Mouse (Mus musculus): ENCODE results near the gene Sh3rf1. TPM values are rescaled to one million over a fixed set of nuclear protein-coding genes. Genes with fewer than 3 reads are reported as not detected.

The Sh3rf1 gene
- polyA plus RNA-seq, 1 experiment from 2014 or later, result 8.6 TPM

DNA sequence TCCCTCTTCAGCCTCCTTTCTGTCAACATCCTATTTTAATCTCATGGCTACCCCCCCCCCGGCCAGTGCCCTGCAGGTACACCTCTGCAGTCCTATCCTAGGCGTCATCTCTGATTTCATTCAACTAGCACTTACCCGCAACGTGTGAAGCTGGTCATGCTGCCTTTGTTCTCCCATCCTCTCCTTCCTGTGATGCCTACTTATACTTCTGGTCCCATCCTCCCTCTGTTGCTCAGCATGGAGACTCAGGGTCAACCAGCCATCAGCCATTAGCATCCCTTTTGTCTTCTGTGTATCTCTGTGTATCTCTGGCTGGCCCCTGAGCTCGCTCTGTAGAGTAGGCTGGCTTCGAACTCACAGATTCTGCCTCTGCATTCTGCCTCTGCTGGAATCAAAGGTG is 47.3 kb downstream of the Sh3rf1 start:
- 78% methylated on average over 4 of the region's 6 CpGs for WGBS
- Histone ChIP-seq H3K4me1 (ENCODE audit: control insufficient read depth, insufficient read depth, low read length) (peaks cover 6% of the 10 kb centered on the region; the same call in 1 of the 2 replicates), H3K4me3 (ENCODE audit: low read depth, low read length) (no peak overlapping the region), H3K9me3 (ENCODE audit: control insufficient read depth, low read length) (no peaks in the 10 kb centered on the region), H3K27me3 (ENCODE audit: control insufficient read depth, insufficient read depth, low read length) (no peaks in the 10 kb centered on the region), H3K9ac (ENCODE audit: low read length) (no peak overlapping the region), H3K36me3 (ENCODE audit: control insufficient read depth, insufficient read depth, low read length) (no peaks in the 10 kb centered on the region), H3K27ac (replicated peaks; ENCODE audit: low read depth, low read length) (no peak overlapping the region), H3K4me2 (ENCODE audit: low read depth, severe bottlenecking) (no peak overlapping the region)
- no peak for DNase-seq (ENCODE audit: low spot score)
- no peak for ATAC-seq (ENCODE audit: insufficient number of reproducible peaks, low FRiP score, low TSS enrichment, low read depth)

DNA sequence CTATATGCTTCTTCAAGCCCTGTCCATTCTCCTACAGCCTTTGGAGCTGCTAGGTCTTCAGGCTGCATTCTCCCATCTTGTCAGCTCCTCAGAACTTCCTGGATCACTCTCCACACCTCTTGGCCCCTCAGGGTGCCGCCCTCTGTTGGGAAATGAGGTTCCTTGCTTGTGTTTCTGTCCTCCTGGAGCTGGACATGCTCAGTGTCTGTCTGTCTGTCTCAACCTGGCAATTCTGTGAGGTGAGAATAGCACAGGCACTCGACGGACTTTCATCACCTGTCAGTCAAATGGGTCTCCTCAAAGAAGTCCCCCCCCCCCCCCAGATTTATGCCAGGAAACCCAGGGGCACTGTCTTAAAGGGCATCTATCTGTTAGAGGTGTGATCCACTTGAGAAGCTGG is 49.2 kb downstream of the Sh3rf1 start:
- 75% methylated on average over 3 of the region's 3 CpGs for WGBS
- Histone ChIP-seq H3K27ac (replicated peaks; ENCODE audit: low read depth, low read length) (no peak overlapping the region), H3K27me3 (ENCODE audit: control insufficient read depth, insufficient read depth, low read length) (no peaks in the 10 kb centered on the region), H3K4me3 (ENCODE audit: low read depth, low read length) (no peak overlapping the region), H3K4me1 (ENCODE audit: control insufficient read depth, insufficient read depth, low read length) (peaks cover 6% of the 10 kb centered on the region; the same call in 1 of the 2 replicates), H3K9me3 (ENCODE audit: control insufficient read depth, low read length) (no peaks in the 10 kb centered on the region), H3K4me2 (ENCODE audit: low read depth, severe bottlenecking) (no peak overlapping the region), H3K36me3 (ENCODE audit: control insufficient read depth, insufficient read depth, low read length) (no peaks in the 10 kb centered on the region), H3K9ac (ENCODE audit: low read length) (no peak overlapping the region)
- DNase-seq (ENCODE audit: low spot score) (no peak), ATAC-seq (ENCODE audit: insufficient number of reproducible peaks, low FRiP score, low TSS enrichment, low read depth) (no peak)

GRCm38 (mm10) chr8:61273307-61274221 is 49.9 kb downstream of the Sh3rf1 start:
- Histone ChIP-seq H3K4me2 (ENCODE audit: low read depth, severe bottlenecking) (no peak overlapping the region), H3K36me3 (ENCODE audit: control insufficient read depth, insufficient read depth, low read length) (no peaks in the 10 kb centered on the region), H3K9ac (ENCODE audit: low read length) (no peak overlapping the region), H3K4me1 (ENCODE audit: control insufficient read depth, insufficient read depth, low read length) (peaks cover 6% of the 10 kb centered on the region; the same call in 1 of the 2 replicates), H3K4me3 (ENCODE audit: low read depth, low read length) (no peak overlapping the region), H3K27ac (replicated peaks; ENCODE audit: low read depth, low read length) (no peak overlapping the region), H3K27me3 (ENCODE audit: control insufficient read depth, insufficient read depth, low read length) (no peaks in the 10 kb centered on the region), H3K9me3 (ENCODE audit: control insufficient read depth, low read length) (no peaks in the 10 kb centered on the region)
- DNase-seq (ENCODE audit: low spot score) (no peak), ATAC-seq (ENCODE audit: insufficient number of reproducible peaks, low FRiP score, low TSS enrichment, low read depth) (no peak)
- 74% methylated on average over 17 of the region's 17 CpGs for WGBS

DNA sequence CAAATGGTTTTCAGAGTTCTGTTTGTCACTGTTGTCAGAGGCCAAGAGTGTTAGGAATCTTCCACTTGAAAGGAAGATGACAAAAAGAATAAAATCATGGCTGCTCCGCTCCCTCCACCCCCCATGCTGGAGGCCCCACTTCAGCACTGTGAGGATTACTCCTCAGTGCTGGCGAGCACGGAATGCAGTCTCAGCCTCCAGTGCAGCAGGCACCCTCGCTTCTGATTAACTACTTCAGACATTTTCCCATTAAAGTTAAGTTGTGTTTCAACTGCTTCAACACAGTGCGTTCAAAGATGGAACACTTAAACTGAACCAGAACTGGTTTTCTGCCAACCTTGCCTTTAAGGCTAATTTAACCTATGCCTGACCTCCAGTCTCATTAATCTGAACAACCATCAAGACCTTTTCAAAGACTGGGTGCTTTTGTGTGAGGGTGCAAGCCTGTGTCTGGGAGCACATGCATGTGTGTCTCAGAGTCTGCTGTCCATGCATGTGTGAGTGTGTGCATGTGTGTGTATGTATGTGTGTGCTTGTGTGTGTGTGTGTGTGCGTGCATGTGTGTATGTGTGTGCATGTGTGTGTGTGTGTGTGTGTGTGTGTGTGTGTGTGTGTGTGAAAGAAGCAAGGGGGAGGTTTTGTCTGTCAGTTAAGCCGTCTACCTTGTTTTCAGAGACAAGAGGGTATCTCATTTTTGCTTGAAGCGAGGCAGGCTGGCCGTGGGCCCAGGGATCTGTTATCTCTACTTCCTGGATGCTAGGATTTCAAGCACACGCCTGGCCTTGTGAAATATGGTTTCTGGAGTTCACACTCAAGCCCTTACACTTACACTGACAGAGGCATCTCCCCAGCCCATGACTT is 51.2 kb downstream of the Sh3rf1 start:
- Histone ChIP-seq H3K4me1 (ENCODE audit: control insufficient read depth, insufficient read depth, low read length) (peaks cover 6% of the 10 kb centered on the region; the same call in 1 of the 2 replicates), H3K27me3 (ENCODE audit: control insufficient read depth, insufficient read depth, low read length) (no peaks in the 10 kb centered on the region), H3K4me3 (ENCODE audit: low read depth, low read length) (no peak overlapping the region), H3K4me2 (ENCODE audit: low read depth, severe bottlenecking) (no peak overlapping the region), H3K9ac (ENCODE audit: low read length) (no peak overlapping the region), H3K36me3 (ENCODE audit: control insufficient read depth, insufficient read depth, low read length) (no peaks in the 10 kb centered on the region), H3K27ac (replicated peaks; ENCODE audit: low read depth, low read length) (no peak overlapping the region), H3K9me3 (ENCODE audit: control insufficient read depth, low read length) (no peaks in the 10 kb centered on the region)
- WGBS, result 28% methylated on average over 10 of the region's 10 CpGs
- peak; percentile 46; the same call in 1 of the 2 replicates for ATAC-seq (ENCODE audit: insufficient number of reproducible peaks, low FRiP score, low TSS enrichment, low read depth)
- no peak for DNase-seq (ENCODE audit: low spot score)

- no peak for ATAC-seq (ENCODE audit: insufficient number of reproducible peaks, low FRiP score, low TSS enrichment, low read depth)
- WGBS, result 74% methylated on average over 11 of the region's 11 CpGs
- no peaks in the 10 kb centered on the region for H3K27me3 ChIP-seq (ENCODE audit: control insufficient read depth, insufficient read depth, low read length)
- H3K36me3 ChIP-seq (ENCODE audit: control insufficient read depth, insufficient read depth, low read length), result no peaks in the 10 kb centered on the region
- no peak overlapping the region for H3K4me3 ChIP-seq (ENCODE audit: low read depth, low read length)
- H3K4me2 ChIP-seq (ENCODE audit: low read depth, severe bottlenecking), result no peak overlapping the region
- no peak overlapping the region for H3K9ac ChIP-seq (ENCODE audit: low read length)
- H3K4me1 ChIP-seq (ENCODE audit: control insufficient read depth, insufficient read depth, low read length), result peaks cover 6% of the 10 kb centered on the region; the same call in 1 of the 2 replicates
- H3K27ac ChIP-seq (replicated peaks; ENCODE audit: low read depth, low read length), result no peak overlapping the region
- DNase-seq (ENCODE audit: low spot score), result no peak
- H3K9me3 ChIP-seq (ENCODE audit: control insufficient read depth, low read length), result no peaks in the 10 kb centered on the region
Measured at GRCm38 (mm10) chr8:61275463-61276356, 52.0 kb downstream of the Sh3rf1 start.

GRCm38 (mm10) chr8:61276397-61276796 is 52.7 kb downstream of the Sh3rf1 start:
- Histone ChIP-seq H3K9me3 (ENCODE audit: control insufficient read depth, low read length) (no peaks in the 10 kb centered on the region), H3K27me3 (ENCODE audit: control insufficient read depth, insufficient read depth, low read length) (no peaks in the 10 kb centered on the region), H3K36me3 (ENCODE audit: control insufficient read depth, insufficient read depth, low read length) (no peaks in the 10 kb centered on the region), H3K4me1 (ENCODE audit: control insufficient read depth, insufficient read depth, low read length) (peaks cover 6% of the 10 kb centered on the region; the same call in 1 of the 2 replicates), H3K9ac (ENCODE audit: low read length) (no peak overlapping the region), H3K27ac (replicated peaks; ENCODE audit: low read depth, low read length) (no peak overlapping the region), H3K4me2 (ENCODE audit: low read depth, severe bottlenecking) (no peak overlapping the region), H3K4me3 (ENCODE audit: low read depth, low read length) (no peak overlapping the region)
- WGBS, result 91% methylated on average over 5 of the region's 5 CpGs
- DNase-seq (ENCODE audit: low spot score), result no peak
- no peak for ATAC-seq (ENCODE audit: insufficient number of reproducible peaks, low FRiP score, low TSS enrichment, low read depth)

DNA sequence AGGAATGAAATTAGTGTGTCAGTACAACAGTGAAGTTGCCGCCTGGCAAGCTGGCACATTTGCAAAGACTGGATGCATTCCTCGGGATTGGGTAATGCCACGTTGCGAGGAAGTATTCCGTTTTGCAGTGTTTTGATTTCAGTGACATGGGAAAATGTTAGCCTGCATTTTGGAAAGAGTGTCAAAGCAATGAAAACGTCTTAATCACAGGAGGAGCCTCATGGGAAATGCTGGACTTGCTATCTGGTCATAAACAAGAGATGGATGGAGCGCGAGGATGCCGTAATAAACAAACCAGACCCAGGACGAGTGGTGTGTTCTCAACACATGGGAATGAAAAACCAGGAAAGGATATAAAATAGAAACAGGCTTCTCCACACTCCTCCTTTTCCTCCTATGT is 55.4 kb downstream of the Sh3rf1 start:
- ATAC-seq (ENCODE audit: insufficient number of reproducible peaks, low FRiP score, low TSS enrichment, low read depth) (no peak), DNase-seq (ENCODE audit: low spot score) (no peak)
- H3K4me3 ChIP-seq (ENCODE audit: low read depth, low read length), result no peak overlapping the region
- no peaks in the 10 kb centered on the region for H3K36me3 ChIP-seq (ENCODE audit: control insufficient read depth, insufficient read depth, low read length)
- no peak overlapping the region for H3K9ac ChIP-seq (ENCODE audit: low read length)
- H3K27me3 ChIP-seq (ENCODE audit: control insufficient read depth, insufficient read depth, low read length), result no peaks in the 10 kb centered on the region
- H3K9me3 ChIP-seq (ENCODE audit: control insufficient read depth, low read length), result no peaks in the 10 kb centered on the region
- 91% methylated on average over 10 of the region's 10 CpGs for WGBS
- peaks cover 20% of the 10 kb centered on the region for H3K4me1 ChIP-seq (ENCODE audit: control insufficient read depth, insufficient read depth, low read length)
- H3K4me2 ChIP-seq (ENCODE audit: low read depth, severe bottlenecking), result no peak overlapping the region
- H3K27ac ChIP-seq (replicated peaks; ENCODE audit: low read depth, low read length), result no peak overlapping the region

All from limb, embryonic 11.5 days (tissue).